Mouse (Mus musculus) megakaryocyte-erythroid progenitor cell, adult 5 weeks (primary cell): ENCODE data around the gene Golga5. TPM values are rescaled to one million over a fixed set of nuclear protein-coding genes. Genes with fewer than 3 reads are reported as not detected.

Experiments
- polyA plus RNA-seq: library from polyadenylated mRNA; stranded (reverse); fragments of >175 nt; gene quantifications from 2 replicates; pipeline ENCODE4 v1.2.3, GENCODE M21; 2012

Golga5 gene
- polyA plus RNA-seq = 8.1 and 9.5 TPM in 2 replicates

DNA sequence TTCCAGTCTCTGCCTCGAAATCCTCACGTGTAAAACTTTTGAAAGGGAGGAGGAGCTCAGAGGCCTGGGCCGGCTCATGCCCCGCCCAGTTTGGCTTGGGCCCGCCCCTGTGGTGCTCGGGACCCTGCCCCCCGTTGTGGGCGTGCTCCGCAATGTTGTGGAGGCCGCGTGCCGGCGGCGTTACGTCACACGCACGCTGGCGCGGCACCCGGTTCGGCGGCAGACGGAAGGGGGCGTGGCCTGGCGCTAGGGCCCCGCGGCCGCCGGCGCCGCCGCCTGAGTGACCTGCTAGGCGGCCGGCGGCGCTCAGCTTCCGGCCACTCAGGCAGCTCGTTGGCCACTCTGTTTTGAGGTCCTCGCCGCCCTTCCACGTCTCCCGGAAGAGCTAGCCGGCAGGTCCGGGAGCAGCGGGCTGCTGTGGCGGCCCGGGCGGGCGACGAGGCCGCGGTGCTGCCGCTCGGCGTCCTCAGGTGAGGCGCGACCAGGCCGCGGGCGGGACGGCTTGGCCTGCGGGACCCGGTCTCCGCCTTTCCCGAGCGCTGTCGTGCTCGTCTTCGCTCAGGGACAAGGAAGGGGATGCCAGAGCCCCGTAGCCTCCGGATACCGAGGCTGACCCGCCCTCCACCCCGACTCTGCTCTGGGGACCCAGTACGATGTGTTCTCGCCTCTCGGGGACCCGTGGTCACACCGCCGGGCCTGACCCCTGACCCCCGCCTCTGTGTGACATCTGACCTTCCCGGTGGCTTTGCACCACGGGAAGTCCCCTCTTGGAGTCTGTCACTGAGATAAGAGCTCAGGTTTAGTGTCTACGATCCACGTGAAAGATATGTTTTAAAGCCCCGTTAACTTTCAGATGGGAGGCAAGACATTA is at the start of gene Golga5:
Golga5 (plus strand) TSS at position 242 of the 871 bp plus-strand sequence.

DNA sequence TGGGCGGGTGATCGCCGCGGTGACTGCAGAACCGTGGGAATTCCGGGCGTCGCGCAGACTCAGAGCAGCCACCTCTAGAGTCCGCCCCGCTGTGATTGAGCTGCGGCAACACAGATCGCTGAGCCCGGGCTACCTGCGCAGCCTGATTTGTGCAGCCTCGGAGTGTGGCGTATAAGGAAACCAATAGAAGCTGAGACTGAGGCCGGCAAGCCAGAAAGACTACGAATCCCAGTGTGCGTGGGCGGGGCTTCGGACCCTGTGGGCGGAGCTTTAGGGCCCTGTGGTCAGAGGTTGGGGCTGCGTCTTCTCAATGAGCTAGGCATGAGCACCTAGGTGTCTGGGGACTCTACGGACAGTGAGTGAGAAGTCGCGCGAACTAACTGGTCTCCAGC is 29.3 kb upstream of the Golga5 start, which contains the start of gene Lgmn:
Lgmn (minus strand) TSS at position 182 of the 392 bp plus-strand sequence.

Other genes starting within 250 kb of the Golga5 start
- gene Rin3, start 186.1 kb upstream of the Golga5 start, polyA plus RNA-seq = 202 and 283 TPM in 2 replicates
- gene Lgmn, start 29.3 kb upstream of the Golga5 start, polyA plus RNA-seq = 0.93 and 0.97 TPM in 2 replicates
- 0.14 and 0.23 TPM in 2 replicates for gene Chga, start 85.8 kb downstream of the Golga5 start, polyA plus RNA-seq
- gene Itpk1, start 235.8 kb downstream of the Golga5 start, polyA plus RNA-seq = 38.1 and 45.0 TPM in 2 replicates